Mouse (Mus musculus) thymus, postnatal 14 days (tissue): Measurements from ENCODE around the gene Crebzf.

Experiments used
- DNase-seq: peaks from one replicate; pipeline ENCODE4 v3.0.0; 2021

Gene Crebzf

GRCm38 (mm10) chr7:90482607-90483006, 40.1 kb downstream of the Crebzf start:
- DNase-seq: no peak
